Mouse (Mus musculus) lung, adult 2 months (tissue): ENCODE measurements around the gene Aoc1.

Experiments
- CTCF ChIP-seq: fragments of 200-500 bp; IDR thresholded peaks from 2 replicates; pipeline ENCODE4 v1.5.1; 2011; ENCODE audit warnings: mild to moderate bottlenecking, low read length, control low read depth; ENCODE audit not compliant: insufficient read depth
- POLR2A ChIP-seq: fragments of 200-500 bp; IDR thresholded peaks from 2 replicates; pipeline ENCODE4 v1.6.1; 2011; ENCODE audit warnings: low read depth, mild to moderate bottlenecking, control low read depth, low read length, borderline replicate concordance; ENCODE audit errors: extremely low read depth

DNA sequence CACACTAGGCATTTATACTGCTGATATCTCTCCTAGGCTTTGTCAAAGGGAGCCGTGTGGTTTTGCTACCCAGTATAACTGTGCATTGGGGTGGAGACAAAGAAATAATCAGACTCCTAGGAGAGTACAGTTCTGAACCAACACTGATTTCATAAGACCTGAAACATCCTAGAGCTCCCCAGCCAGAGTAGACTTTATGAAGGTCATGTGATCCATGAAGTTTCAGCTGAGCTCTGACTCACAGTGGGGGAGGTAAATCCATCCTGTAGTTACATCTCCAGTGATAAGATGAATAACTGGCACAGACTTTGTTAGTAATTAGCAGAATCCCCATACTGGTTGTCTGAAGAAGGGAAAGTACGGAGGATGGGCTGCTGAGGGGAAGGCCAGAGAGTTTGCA lies 2.9 kb upstream of the Aoc1 start:
- TF ChIP-seq CTCF, result no peak
- TF ChIP-seq POLR2A, result no peak
